Mouse (Mus musculus) ES-CJ7 (cell line): ENCODE data around the gene Ascc1.

Experiments used
- DNase-seq: peaks from one replicate; pipeline ENCODE4 v3.0.0; 2011; ENCODE audit warnings: low read depth, low spot score

Gene Ascc1

GRCm38 (mm10) chr10:60019299-60019698, 16.7 kb downstream of the Ascc1 start:
- no peak for DNase-seq

- no peak for DNase-seq
These were observed 21.1 kb downstream of the Ascc1 start for GRCm38 (mm10) chr10:60023751-60024150.

- no peak for DNase-seq
These were observed 24.3 kb downstream of the Ascc1 start for GRCm38 (mm10) chr10:60026759-60027395.

GRCm38 (mm10) chr10:60027619-60028084, 25.0 kb downstream of the Ascc1 start:
- DNase-seq, result no peak

- no peak for DNase-seq
These were observed 25.6 kb downstream of the Ascc1 start for GRCm38 (mm10) chr10:60028181-60028580.

GRCm38 (mm10) chr10:60028979-60029378, 26.4 kb downstream of the Ascc1 start:
- no peak for DNase-seq

- no peak for DNase-seq
These were observed 26.8 kb downstream of the Ascc1 start for GRCm38 (mm10) chr10:60029387-60029786.

- DNase-seq, result no peak
These were observed 29.0 kb downstream of the Ascc1 start for GRCm38 (mm10) chr10:60031562-60031961.

- DNase-seq, result no peak
These were observed 29.4 kb downstream of the Ascc1 start for GRCm38 (mm10) chr10:60031985-60032384.

GRCm38 (mm10) chr10:60032622-60033021, 30.0 kb downstream of the Ascc1 start:
- peak; percentile 49 for DNase-seq

GRCm38 (mm10) chr10:60033064-60033463, 30.5 kb downstream of the Ascc1 start:
- no peak for DNase-seq

- no peak for DNase-seq
These were observed 32.0 kb downstream of the Ascc1 start for GRCm38 (mm10) chr10:60034621-60035020.

GRCm38 (mm10) chr10:60035744-60036143, 33.1 kb downstream of the Ascc1 start:
- no peak for DNase-seq

- no peak for DNase-seq
These were observed 39.8 kb downstream of the Ascc1 start for GRCm38 (mm10) chr10:60042350-60042922.

GRCm38 (mm10) chr10:60046696-60047095, 44.1 kb downstream of the Ascc1 start:
- DNase-seq, result no peak

- peak; percentile 25 for DNase-seq
These were observed 48.0 kb downstream of the Ascc1 start for GRCm38 (mm10) chr10:60050581-60050980.

GRCm38 (mm10) chr10:60053073-60053472, 50.5 kb downstream of the Ascc1 start:
- no peak for DNase-seq

- DNase-seq, result no peak
These were observed 59.6 kb downstream of the Ascc1 start for GRCm38 (mm10) chr10:60062173-60062572.

- no peak for DNase-seq
These were observed 60.3 kb downstream of the Ascc1 start for GRCm38 (mm10) chr10:60062931-60063330.

GRCm38 (mm10) chr10:60066524-60066923, 63.9 kb downstream of the Ascc1 start:
- peak; percentile 62 for DNase-seq

- DNase-seq, result no peak
These were observed 72.6 kb downstream of the Ascc1 start for GRCm38 (mm10) chr10:60075159-60075558.

- no peak for DNase-seq
These were observed 74.6 kb downstream of the Ascc1 start for GRCm38 (mm10) chr10:60077226-60077625.
